Mouse (Mus musculus): ENCODE data around the gene Stard3. TPM values are rescaled to one million over a fixed set of nuclear protein-coding genes. Genes with fewer than 3 reads are reported as not detected.

The Stard3 gene
- polyA plus RNA-seq, 1 experiment from 2014 or later, result 42.7 TPM

DNA sequence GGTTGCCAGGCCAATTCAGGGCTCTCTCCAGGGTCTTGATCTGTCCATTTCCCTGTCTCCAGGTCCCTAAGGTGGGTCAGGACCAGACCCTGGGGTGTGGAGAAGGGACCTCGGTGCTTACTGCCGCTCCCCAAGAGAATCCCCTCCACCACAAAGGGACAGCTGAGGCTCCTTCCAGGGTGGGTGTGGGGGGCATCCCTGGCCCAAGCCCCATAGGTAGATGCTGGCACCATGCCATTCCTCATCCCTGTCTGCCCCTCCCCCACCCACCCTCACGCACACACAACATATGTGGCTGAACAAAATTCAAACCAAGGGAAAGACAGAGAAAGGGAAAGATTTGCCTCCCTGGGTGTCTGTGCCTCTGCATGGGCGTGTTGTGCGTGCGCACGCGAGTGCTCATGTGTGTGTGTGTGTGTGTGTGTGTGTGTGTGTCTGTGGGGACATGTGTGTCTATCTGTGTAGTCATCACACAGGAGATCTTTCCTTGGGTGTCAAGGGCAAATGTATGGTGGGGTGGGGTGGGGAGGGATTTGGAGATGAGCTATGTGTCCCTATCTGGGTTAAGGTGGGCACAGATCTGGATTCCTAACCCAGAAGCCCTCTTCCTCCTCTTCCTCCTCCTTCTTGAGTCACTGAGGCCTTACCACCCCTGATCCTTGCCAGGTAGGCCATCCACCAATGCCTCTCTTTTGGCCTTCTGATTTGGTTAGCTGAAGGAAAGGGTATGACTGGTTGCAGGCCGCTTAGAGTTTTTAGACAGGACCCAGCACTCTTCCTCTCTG is 28.0 kb upstream of the Stard3 start:
- Histone ChIP-seq H3K27me3 (ENCODE audit: insufficient read depth, low read length) (peaks cover 100% of the 10 kb centered on the region), H3K9ac (no peak overlapping the region), H3K4me1 (ENCODE audit: insufficient read depth) (no peaks in the 10 kb centered on the region), H3K9me3 (ENCODE audit: low read depth, low read length) (no peaks in the 10 kb centered on the region), H3K4me3 (ENCODE audit: low read depth, low read length) (no peak overlapping the region), H3K27ac (ENCODE audit: low read depth) (no peak overlapping the region), H3K36me3 (ENCODE audit: insufficient read depth) (no peaks in the 10 kb centered on the region), H3K4me2 (no peak overlapping the region)
- WGBS, result 31% methylated on average over 9 of the region's 9 CpGs
- no peak for ATAC-seq (ENCODE audit: insufficient read depth)
- TF ChIP-seq CTCF (IDR thresholded peaks at IDR 0.05; ENCODE audit: low read depth), result no peak
- DNase-seq, result no peak

DNA sequence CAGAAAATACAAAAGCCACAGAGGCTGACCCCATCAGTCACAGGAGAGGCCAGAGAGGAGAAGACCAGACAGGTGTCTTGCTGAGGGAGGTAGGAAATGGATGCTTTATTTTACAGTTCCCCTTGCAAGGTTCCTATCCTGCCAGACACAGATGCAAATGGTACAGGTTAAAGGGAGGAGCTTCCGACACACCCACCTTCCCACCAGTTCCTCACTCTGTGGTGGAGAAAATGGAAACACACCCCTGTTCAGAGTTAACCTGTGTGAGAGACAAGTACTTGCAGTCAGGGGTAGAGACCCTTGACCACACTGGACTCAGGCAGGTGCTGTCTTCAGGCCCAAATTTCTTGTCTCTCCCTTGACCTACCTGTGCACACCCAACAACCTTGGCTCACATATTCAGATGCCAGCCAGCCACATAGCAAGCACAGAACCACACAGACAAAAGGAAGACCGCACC is 27.4 kb upstream of the Stard3 start:
- Histone ChIP-seq H3K4me2 (no peak overlapping the region), H3K36me3 (ENCODE audit: insufficient read depth) (no peaks in the 10 kb centered on the region), H3K4me3 (ENCODE audit: low read depth, low read length) (no peak overlapping the region), H3K27me3 (ENCODE audit: insufficient read depth, low read length) (peaks cover 100% of the 10 kb centered on the region), H3K9me3 (ENCODE audit: low read depth, low read length) (no peaks in the 10 kb centered on the region), H3K4me1 (ENCODE audit: insufficient read depth) (no peaks in the 10 kb centered on the region), H3K9ac (no peak overlapping the region), H3K27ac (ENCODE audit: low read depth) (no peak overlapping the region)
- WGBS, result 29% methylated on average over 2 of the region's 2 CpGs
- ATAC-seq (ENCODE audit: insufficient read depth), result no peak
- no peak for TF ChIP-seq CTCF (IDR thresholded peaks at IDR 0.05; ENCODE audit: low read depth)
- no peak for DNase-seq

DNA sequence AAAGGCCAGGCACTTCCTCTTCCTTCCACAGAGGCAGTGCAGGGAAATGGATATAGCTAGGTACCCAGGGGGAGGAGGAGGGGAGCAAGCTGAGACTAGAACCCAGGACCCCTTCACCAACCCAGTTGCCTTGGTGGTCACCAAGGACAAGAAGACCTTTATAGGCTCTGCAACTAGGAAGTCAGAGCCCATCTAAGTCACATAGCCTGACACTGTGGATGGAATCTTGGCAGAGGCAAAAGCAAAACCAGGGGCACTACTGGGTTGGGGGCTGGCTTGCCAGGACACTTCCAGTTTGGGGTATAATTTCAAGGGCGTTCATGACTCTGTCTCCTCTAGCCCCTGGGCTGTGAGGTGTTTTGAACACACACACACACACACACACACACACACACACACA is 26.8 kb upstream of the Stard3 start:
- no peak for DNase-seq
- Histone ChIP-seq H3K27me3 (ENCODE audit: insufficient read depth, low read length) (peaks cover 100% of the 10 kb centered on the region), H3K4me2 (no peak overlapping the region), H3K9me3 (ENCODE audit: low read depth, low read length) (no peaks in the 10 kb centered on the region), H3K9ac (no peak overlapping the region), H3K4me1 (ENCODE audit: insufficient read depth) (no peaks in the 10 kb centered on the region), H3K27ac (ENCODE audit: low read depth) (no peak overlapping the region), H3K36me3 (ENCODE audit: insufficient read depth) (no peaks in the 10 kb centered on the region), H3K4me3 (ENCODE audit: low read depth, low read length) (no peak overlapping the region)
- 23% methylated on average over 1 of the region's 1 CpGs for WGBS
- no peak for ATAC-seq (ENCODE audit: insufficient read depth)
- no peak for TF ChIP-seq CTCF (IDR thresholded peaks at IDR 0.05; ENCODE audit: low read depth)

DNA sequence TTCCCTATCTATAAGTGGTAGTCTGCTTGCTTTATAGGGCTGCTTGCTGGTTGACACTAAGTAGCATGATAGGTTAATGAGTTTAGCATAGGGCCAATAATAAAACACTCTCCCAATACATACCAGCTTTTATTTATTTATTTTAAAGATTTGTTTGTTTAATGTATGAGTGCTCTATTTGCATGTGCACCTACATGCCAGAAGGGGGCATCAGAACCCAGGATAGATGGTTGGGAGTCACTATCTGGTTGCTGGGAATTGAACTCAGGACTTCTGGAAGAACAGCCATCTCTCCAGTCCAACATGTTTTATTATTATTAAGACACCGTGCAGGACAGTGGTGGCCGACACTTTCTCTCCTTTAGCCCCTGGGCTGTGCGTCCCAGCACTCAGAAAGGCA is 26.0 kb upstream of the Stard3 start:
- 72% methylated on average over 3 of the region's 3 CpGs for WGBS
- H3K27me3 ChIP-seq (ENCODE audit: insufficient read depth, low read length), result peaks cover 100% of the 10 kb centered on the region
- TF ChIP-seq CTCF (IDR thresholded peaks at IDR 0.05; ENCODE audit: low read depth), result no peak
- no peaks in the 10 kb centered on the region for H3K4me1 ChIP-seq (ENCODE audit: insufficient read depth)
- ATAC-seq (ENCODE audit: insufficient read depth) (no peak), DNase-seq (no peak)
- no peak overlapping the region for H3K4me2 ChIP-seq
- H3K36me3 ChIP-seq (ENCODE audit: insufficient read depth), result no peaks in the 10 kb centered on the region
- no peak overlapping the region for H3K27ac ChIP-seq (ENCODE audit: low read depth)
- no peaks in the 10 kb centered on the region for H3K9me3 ChIP-seq (ENCODE audit: low read depth, low read length)
- no peak overlapping the region for H3K4me3 ChIP-seq (ENCODE audit: low read depth, low read length)
- no peak overlapping the region for H3K9ac ChIP-seq

DNA sequence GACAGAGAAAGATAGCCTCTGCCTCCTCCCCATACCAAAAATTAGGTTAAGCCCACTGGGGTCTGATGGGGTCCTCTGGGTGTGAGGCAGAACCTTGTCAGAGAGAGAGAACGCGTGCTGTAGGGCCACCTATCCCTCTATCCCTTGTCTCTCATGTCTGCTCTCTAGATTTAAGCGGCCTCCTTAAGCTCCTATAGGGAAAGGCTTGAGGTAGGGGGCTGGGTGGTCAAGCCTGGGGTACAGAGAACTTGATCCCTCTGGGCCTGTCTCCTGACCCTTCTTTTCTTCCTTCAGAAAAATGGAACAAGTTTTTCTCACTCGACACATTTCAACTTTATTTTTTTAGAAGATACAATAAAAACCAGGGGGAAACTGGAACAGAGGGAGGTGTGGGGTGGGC is 25.3 kb upstream of the Stard3 start:
- no peak overlapping the region for H3K27ac ChIP-seq (ENCODE audit: low read depth)
- no peak for ATAC-seq (ENCODE audit: insufficient read depth)
- H3K27me3 ChIP-seq (ENCODE audit: insufficient read depth, low read length), result peaks cover 100% of the 10 kb centered on the region
- no peaks in the 10 kb centered on the region for H3K36me3 ChIP-seq (ENCODE audit: insufficient read depth)
- no peaks in the 10 kb centered on the region for H3K9me3 ChIP-seq (ENCODE audit: low read depth, low read length)
- WGBS, result 65% methylated on average over 4 of the region's 4 CpGs
- no peak overlapping the region for H3K9ac ChIP-seq
- no peak for TF ChIP-seq CTCF (IDR thresholded peaks at IDR 0.05; ENCODE audit: low read depth)
- H3K4me2 ChIP-seq, result no peak overlapping the region
- H3K4me3 ChIP-seq (ENCODE audit: low read depth, low read length), result no peak overlapping the region
- no peak for DNase-seq
- no peaks in the 10 kb centered on the region for H3K4me1 ChIP-seq (ENCODE audit: insufficient read depth)

DNA sequence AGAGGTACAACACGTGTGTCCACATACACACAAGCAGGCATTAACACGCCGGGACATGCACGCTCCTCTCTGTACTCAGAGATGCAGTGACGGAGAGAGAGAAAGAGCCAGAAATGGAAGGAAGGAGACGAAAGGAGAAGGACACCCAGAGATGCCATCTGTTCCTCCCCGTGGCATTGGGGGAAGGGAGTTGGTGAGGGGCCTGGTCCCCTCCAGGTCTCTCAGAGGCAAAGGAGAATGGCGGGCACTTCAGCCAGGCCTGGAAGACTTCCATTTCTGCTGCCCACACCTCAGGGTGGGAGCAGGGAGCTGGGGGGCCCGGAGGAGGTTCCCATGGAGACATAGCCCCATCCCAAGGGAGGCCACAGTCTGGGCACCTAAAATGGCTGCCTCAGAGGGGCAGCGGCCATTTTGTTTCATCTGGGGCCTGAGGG is 24.9 kb upstream of the Stard3 start:
- TF ChIP-seq CTCF (IDR thresholded peaks at IDR 0.05; ENCODE audit: low read depth), result no peak
- Histone ChIP-seq H3K27ac (ENCODE audit: low read depth) (no peak overlapping the region), H3K4me3 (ENCODE audit: low read depth, low read length) (no peak overlapping the region), H3K9ac (no peak overlapping the region), H3K4me1 (ENCODE audit: insufficient read depth) (no peaks in the 10 kb centered on the region), H3K27me3 (ENCODE audit: insufficient read depth, low read length) (peaks cover 100% of the 10 kb centered on the region), H3K9me3 (ENCODE audit: low read depth, low read length) (no peaks in the 10 kb centered on the region), H3K36me3 (ENCODE audit: insufficient read depth) (no peaks in the 10 kb centered on the region), H3K4me2 (no peak overlapping the region)
- DNase-seq (no peak), ATAC-seq (ENCODE audit: insufficient read depth) (no peak)
- 72% methylated on average over 10 of the region's 10 CpGs for WGBS

DNA sequence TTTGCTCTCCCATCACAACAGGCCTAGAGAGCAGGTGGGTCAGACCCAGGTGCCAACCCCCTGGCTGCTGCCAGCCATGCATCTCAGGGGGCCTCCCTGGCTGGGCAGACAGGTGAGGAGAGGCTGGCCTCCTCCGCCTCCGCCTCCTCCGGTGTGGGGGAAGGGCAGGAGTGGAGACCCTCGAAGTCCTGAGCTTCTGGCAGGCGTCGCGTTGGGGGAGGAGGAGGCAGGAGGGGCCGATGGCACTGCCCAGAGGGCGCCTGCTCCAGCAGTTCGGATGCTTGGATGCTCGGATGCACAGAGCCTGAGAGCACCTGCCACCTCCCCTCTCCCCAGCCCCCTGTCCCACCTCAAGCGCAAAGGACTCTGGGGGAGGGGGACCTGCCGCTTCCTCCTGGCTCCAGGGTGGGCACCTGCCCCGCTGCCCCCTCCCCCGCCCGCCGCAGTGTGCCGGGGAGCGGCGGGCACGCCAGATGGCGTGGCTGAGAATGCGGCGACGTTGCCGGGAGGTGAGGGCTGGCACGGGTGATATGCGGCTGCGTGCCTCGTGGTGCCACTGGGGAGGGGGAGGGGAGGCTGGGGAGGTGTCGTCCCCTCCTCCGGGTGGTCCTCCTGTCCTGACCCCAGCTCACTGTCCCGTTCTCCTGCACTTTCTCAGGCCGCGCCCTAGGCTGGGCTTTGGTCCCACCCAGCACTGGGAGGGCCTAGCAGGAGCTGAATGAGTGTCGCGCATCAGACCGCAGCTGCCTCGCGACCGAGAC is 24.0 kb upstream of the Stard3 start:
- ATAC-seq (ENCODE audit: insufficient read depth) (no peak), DNase-seq (no peak)
- Histone ChIP-seq H3K4me3 (ENCODE audit: low read depth, low read length) (no peak overlapping the region), H3K9ac (no peak overlapping the region), H3K27ac (ENCODE audit: low read depth) (no peak overlapping the region), H3K36me3 (ENCODE audit: insufficient read depth) (no peaks in the 10 kb centered on the region), H3K4me1 (ENCODE audit: insufficient read depth) (no peaks in the 10 kb centered on the region), H3K27me3 (ENCODE audit: insufficient read depth, low read length) (peaks cover 99% of the 10 kb centered on the region), H3K4me2 (no peak overlapping the region; the same call in 1 of the 2 replicates), H3K9me3 (ENCODE audit: low read depth, low read length) (no peaks in the 10 kb centered on the region)
- WGBS, result 2% methylated on average over 35 of the region's 41 CpGs
- no peak for TF ChIP-seq CTCF (IDR thresholded peaks at IDR 0.05; ENCODE audit: low read depth)

Data from lung, embryonic 14.5 days (tissue).